Mouse (Mus musculus): Measurements from ENCODE around the gene Rev1. TPM values are rescaled to one million over a fixed set of nuclear protein-coding genes. Genes with fewer than 3 reads are reported as not detected.

Rev1 gene
- total RNA-seq (2014; fragmentation: Nextera tagmentation), result 34.0 and 35.4 TPM in 2 replicates
- total RNA-seq (2017), result 41.4 and 52.3 TPM in 2 replicates

- peak; percentile 86 for ATAC-seq (replicated peaks; ENCODE audit: poor library complexity, severe bottlenecking)
Measured at GRCm38 (mm10) chr1:38129501-38130267, at the start of gene Rev1. Gene Rev1, minus strand, starts transcription at chr1:38129801.

DNA sequence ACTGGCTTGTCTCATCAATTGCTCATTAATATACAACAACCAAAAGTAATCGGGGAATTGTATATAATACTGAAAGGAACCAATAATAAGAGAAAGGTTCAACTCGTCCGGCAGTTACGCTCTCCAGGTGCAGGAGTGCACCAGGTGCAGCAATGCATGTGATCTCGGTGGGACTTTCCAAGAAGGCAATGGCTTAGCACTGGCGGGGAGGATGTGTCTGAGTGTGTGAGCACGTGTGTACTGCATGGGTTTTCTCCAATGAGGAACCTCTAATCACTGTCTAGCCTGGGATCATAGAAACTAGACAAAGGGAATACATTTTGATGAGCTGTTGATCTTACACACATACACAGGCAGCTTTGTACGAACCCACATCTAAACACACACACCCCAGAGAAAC is 49.3 kb upstream of the Rev1 start:
- no peak for ATAC-seq (replicated peaks; ENCODE audit: poor library complexity, severe bottlenecking)

GRCm38 (mm10) chr1:38176077-38176476 is 46.5 kb upstream of the Rev1 start:
- ATAC-seq (replicated peaks; ENCODE audit: poor library complexity, severe bottlenecking), result no peak

GRCm38 (mm10) chr1:38171874-38172273 is 42.3 kb upstream of the Rev1 start:
- ATAC-seq (replicated peaks; ENCODE audit: poor library complexity, severe bottlenecking), result no peak

DNA sequence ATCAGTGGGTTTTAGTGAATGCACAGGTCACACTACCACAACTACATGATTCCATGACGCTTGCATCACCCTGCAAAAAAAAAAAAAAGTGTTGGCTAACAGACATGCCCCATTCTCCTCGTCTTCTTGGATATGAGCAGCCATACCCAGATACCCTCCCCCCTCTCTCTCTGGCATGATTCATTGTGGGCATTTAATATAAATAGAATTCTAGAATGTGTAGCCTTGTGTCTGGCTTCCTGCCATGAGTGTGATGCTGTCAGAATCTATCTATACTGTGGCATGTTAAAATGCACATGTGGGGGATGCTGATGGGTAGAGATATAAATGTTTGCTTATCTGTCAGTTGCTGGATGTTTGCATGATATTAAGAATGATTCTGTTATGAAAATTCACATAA is 36.1 kb upstream of the Rev1 start:
- ATAC-seq (replicated peaks; ENCODE audit: poor library complexity, severe bottlenecking), result no peak

GRCm38 (mm10) chr1:38150086-38150485 is 20.5 kb upstream of the Rev1 start:
- ATAC-seq (replicated peaks; ENCODE audit: poor library complexity, severe bottlenecking), result no peak

DNA sequence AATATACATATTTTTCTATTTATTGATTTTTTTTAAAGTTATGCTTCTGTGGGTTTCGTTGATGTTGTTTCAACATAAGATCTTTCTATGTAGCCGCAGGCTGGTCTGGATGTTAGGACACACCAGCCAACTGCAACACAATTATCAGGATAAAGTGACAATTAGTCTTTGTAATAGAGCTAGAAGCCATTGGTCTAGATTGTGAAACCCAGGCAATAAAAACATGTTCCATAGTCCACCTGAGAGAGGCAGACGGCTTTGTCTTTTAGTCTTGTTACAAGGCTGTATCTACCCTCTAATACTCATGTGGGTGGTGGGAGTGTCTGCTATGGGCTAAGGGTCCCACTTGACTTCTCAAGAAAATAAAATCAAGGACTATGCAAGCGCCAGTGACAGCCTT is 16.4 kb upstream of the Rev1 start:
- no peak for ATAC-seq (replicated peaks; ENCODE audit: poor library complexity, severe bottlenecking)

- ATAC-seq (replicated peaks; ENCODE audit: poor library complexity, severe bottlenecking), result no peak
Measured at GRCm38 (mm10) chr1:38141371-38141770, 11.8 kb upstream of the Rev1 start.

DNA sequence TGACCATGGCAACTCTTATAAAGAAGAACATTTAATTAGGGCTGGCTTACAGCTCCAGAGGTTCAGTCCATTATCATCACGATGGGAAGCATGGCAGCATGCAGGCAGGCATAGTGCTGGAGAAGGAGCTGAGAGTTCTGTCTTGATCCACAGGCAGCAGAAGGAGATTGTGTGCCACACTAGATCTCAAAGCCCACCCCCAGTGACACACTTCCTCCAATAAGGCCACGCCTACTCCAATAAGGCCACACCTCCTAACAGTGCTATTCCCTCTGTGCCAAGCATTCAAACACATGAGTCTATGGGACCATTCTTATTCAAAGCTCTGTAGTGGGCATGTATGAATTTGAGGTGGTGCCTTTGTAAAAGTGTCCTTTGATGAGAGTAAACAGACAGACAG is 11.3 kb upstream of the Rev1 start:
- no peak for ATAC-seq (replicated peaks; ENCODE audit: poor library complexity, severe bottlenecking)

GRCm38 (mm10) chr1:38139396-38139795 is 9.8 kb upstream of the Rev1 start:
- ATAC-seq (replicated peaks; ENCODE audit: poor library complexity, severe bottlenecking), result peak; percentile 48

GRCm38 (mm10) chr1:38132942-38133341 is 3.3 kb upstream of the Rev1 start:
- no peak for ATAC-seq (replicated peaks; ENCODE audit: poor library complexity, severe bottlenecking)

DNA sequence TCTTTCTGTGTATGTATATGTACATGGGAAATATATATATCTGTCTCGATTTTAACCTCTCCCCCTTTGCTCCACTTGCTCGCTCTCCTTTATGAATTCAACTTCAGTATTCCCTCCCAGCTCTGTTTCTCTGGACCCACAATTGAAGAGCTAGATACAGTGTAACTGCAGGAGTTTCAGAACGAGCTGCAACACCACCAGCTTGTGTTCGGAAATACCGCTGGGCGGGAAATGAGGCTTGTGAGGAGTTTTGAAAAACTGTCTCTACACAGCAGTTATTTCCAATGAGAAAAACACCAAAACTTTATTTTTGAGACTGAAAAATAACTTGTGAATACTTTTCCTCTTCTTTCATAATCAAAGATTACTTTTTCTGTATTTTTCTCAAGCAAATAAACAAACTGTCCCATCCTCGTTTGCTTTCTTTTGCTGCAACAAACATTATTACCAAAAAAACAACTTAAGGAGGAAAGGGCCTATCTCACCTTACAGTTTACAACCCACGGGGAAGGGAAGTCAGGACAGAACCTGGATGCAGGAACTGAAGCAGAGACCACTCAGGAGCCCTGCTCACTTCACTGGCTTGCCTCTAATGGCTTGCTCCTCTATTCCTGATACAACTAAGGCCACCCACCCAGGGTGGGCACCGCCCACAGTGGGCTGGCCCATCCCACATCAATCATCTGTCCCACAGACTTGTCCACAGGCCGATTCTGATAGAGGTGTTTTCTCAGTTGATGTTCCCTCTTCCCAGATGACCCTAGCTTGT is 1.3 kb upstream of the Rev1 start:
- ATAC-seq (replicated peaks; ENCODE audit: poor library complexity, severe bottlenecking), result peak; percentile 34

DNA sequence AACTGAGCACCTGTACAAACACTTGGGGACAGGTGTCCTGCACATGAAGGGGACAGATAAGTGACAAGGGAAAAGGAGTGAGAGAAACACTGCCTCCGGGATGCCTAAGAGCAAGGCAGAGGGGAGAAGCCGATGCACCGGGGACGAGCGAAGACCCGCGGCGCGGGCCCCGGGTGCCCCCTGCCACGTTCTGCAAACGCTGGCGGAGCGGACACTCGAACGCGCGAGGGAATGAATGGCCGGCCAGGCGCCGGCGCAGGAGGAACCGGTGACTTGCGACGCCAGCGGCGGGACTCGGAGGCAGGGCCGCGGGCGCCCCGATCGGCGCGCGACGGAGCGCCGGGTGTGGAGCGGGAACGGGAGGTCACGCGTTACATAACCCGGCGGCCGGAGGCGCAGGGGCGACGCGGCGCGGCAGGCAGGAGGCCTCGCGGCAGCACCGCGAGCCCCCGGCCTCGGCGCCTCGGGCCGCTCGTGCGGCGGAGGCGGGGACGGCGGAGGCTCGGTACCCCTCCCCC is 623 bp downstream of the Rev1 start:
- peak; percentile 43 for ATAC-seq (replicated peaks; ENCODE audit: poor library complexity, severe bottlenecking)

DNA sequence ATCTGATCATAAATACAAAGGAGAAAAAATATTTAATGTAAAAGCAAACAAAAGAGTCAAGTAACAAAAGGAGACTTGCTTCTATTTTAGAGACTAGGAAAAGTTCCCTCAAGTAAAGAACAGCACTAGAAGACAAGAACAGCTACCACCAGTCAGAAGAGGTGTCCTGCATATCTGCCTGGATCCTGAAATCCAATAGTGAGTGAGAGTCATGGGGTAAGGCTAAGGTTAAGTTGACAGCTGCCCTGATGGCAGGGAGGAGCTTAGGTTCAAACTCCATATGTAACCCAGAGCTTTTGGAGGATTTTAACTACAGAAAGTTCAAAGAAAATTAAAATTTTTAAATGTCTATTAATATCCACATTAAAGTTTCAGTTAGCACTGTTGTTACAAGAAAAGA is 2.6 kb downstream of the Rev1 start:
- ATAC-seq (replicated peaks; ENCODE audit: poor library complexity, severe bottlenecking), result no peak

DNA sequence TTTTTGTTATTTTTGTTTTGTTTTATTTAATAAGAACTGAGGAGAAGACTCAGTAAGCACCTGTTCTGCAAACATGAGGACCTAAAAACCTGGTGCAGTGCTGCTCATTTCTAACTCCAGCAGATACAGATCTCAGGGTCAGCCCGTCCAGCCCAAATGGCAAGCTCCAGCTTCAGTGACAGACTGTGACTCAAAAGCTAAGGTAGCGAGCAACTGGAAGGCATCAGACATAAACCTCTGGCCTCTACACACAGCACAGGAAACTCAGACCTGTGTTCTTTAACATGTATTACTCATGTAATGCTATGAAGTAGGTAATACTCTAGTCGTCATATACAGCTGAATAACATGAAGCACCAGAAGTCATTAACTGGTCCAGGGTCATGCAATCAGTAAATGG is 3.2 kb downstream of the Rev1 start:
- no peak for ATAC-seq (replicated peaks; ENCODE audit: poor library complexity, severe bottlenecking)

- no peak for ATAC-seq (replicated peaks; ENCODE audit: poor library complexity, severe bottlenecking)
Measured at GRCm38 (mm10) chr1:38124261-38124660, 5.3 kb downstream of the Rev1 start.

- ATAC-seq (replicated peaks; ENCODE audit: poor library complexity, severe bottlenecking), result no peak
Measured at GRCm38 (mm10) chr1:38120877-38121276, 8.7 kb downstream of the Rev1 start.

- no peak for ATAC-seq (replicated peaks; ENCODE audit: poor library complexity, severe bottlenecking)
Measured at GRCm38 (mm10) chr1:38118624-38119023, 11.0 kb downstream of the Rev1 start.

DNA sequence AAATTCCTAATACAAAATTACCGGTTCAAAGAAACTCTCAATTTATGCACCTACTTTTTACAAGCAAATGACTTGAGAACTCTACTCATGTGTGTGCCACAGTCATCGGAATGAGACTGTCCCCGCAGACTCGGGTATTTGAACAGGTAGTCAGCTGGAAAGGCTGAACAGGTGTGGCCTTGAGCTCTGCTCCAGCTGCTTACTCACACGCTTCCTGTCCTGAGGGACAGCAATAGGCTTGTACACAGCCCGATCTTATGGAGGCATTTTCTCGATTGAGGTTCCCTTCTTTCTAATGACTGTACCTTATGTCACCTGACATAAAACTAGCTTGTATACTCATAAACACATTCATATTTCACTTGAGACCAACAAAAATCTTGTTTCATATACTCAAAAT is 19.8 kb downstream of the Rev1 start:
- no peak for ATAC-seq (replicated peaks; ENCODE audit: poor library complexity, severe bottlenecking)

DNA sequence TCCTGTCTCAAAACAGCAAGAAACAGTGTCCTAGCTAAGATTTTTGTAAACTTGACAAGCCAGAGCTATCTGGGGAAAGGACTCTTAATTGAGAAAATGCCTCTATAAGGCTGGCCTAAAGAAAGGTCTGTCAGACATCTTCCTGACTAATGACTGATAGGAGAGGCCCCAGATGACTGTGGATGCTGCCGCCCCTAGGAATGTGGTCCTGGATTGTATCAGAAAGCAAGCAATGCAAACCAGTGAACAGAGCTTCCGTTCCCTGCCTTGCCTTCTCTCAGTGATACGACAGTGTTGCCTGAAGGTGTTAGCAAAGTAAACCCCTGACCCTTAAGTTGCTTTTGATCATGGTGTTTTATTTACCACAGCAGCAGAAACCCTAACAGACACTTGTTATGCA is 25.8 kb downstream of the Rev1 start:
- ATAC-seq (replicated peaks; ENCODE audit: poor library complexity, severe bottlenecking), result no peak

DNA sequence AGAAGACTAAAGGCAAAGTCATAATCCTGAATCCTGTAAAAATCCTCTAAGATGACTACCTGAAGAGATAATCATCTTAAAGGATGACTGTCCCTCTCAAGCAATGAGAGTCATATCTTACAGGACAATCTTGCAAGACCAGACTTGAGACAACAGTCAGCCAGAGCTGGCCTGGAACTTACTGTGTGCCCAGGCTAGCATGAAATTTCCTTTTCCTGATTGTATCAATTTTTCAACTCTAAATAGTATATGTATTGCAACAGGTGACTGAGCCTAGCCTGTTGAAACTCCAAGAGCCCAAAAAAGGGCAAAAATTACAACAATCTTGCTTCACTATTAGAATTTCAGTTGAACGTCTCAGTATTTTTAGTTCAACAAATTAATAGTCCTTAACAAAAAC is 26.4 kb downstream of the Rev1 start:
- ATAC-seq (replicated peaks; ENCODE audit: poor library complexity, severe bottlenecking), result peak; percentile 73

DNA sequence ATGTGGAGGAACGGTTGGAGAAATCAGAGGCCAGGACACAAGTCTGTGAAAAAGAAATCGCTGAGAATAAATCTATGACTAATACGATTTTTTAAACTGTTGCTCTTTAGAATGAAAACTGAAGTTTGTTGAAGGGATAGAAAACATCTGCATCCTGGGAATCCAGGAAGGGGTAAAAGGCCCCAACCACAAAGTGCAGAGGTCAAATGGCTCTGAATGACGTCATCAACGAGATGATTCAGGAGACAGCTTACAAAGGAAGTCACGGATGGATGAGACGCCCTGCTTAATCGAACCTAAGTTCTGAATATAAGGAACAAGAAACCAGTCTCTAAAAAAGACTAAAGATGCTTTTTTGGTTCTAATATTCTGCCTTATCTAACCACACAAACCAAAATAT is 48.3 kb downstream of the Rev1 start:
- no peak for ATAC-seq (replicated peaks; ENCODE audit: poor library complexity, severe bottlenecking)
